Mouse (Mus musculus): ENCODE data around the gene Slc25a19. TPM values are rescaled to one million over a fixed set of nuclear protein-coding genes. Genes with fewer than 3 reads are reported as not detected.
A peak's percentile ranks its signal among the peaks of the same experiment; 100 is the strongest.

The Slc25a19 gene
- polyA plus RNA-seq, 1 experiment from 2014 or later, result 55.7 TPM

- WGBS, result 92% methylated on average over 13 of the region's 13 CpGs
- Histone ChIP-seq H3K36me3 (ENCODE audit: control insufficient read depth, insufficient read depth) (peaks cover 26% of the 10 kb centered on the region), H3K9ac (ENCODE audit: low read length) (no peak overlapping the region), H3K4me2 (ENCODE audit: low read depth, low read length) (no peak overlapping the region), H3K4me3 (ENCODE audit: low read length) (no peak overlapping the region), H3K27me3 (ENCODE audit: control insufficient read depth, insufficient read depth, low read length) (no peaks in the 10 kb centered on the region), H3K9me3 (replicated peaks; ENCODE audit: control insufficient read depth, low read length) (no peaks in the 10 kb centered on the region), H3K4me1 (ENCODE audit: control insufficient read depth, insufficient read depth, low read length) (peaks cover 3% of the 10 kb centered on the region; the same call in 1 of the 2 replicates), H3K27ac (ENCODE audit: low read length) (no peak overlapping the region)
- no peak for ATAC-seq (replicated peaks; ENCODE audit: extremely low read depth, insufficient read depth, low FRiP score)
These were observed 16.2 kb upstream of the Slc25a19 start for GRCm38 (mm10) chr11:115644308-115644707.

GRCm38 (mm10) chr11:115643265-115643664 lies 15.2 kb upstream of the Slc25a19 start:
- ATAC-seq (replicated peaks; ENCODE audit: extremely low read depth, insufficient read depth, low FRiP score), result 0 out of 2 replicates have a peak, but pooled peaks have one; percentile 17
- Histone ChIP-seq H3K4me1 (ENCODE audit: control insufficient read depth, insufficient read depth, low read length) (peaks cover 5% of the 10 kb centered on the region), H3K36me3 (ENCODE audit: control insufficient read depth, insufficient read depth) (peaks cover 22% of the 10 kb centered on the region), H3K27ac (ENCODE audit: low read length) (no peak overlapping the region), H3K9ac (ENCODE audit: low read length) (no peak overlapping the region), H3K9me3 (replicated peaks; ENCODE audit: control insufficient read depth, low read length) (no peaks in the 10 kb centered on the region), H3K4me2 (ENCODE audit: low read depth, low read length) (no peak overlapping the region), H3K27me3 (ENCODE audit: control insufficient read depth, insufficient read depth, low read length) (no peaks in the 10 kb centered on the region), H3K4me3 (ENCODE audit: low read length) (no peak overlapping the region)
- WGBS, result 57% methylated on average over 10 of the region's 10 CpGs

- Histone ChIP-seq H3K27ac (ENCODE audit: low read length) (no peak overlapping the region), H3K27me3 (ENCODE audit: control insufficient read depth, insufficient read depth, low read length) (no peaks in the 10 kb centered on the region), H3K4me3 (ENCODE audit: low read length) (no peak overlapping the region), H3K4me1 (ENCODE audit: control insufficient read depth, insufficient read depth, low read length) (peaks cover 5% of the 10 kb centered on the region), H3K9ac (ENCODE audit: low read length) (no peak overlapping the region), H3K9me3 (replicated peaks; ENCODE audit: control insufficient read depth, low read length) (no peaks in the 10 kb centered on the region), H3K4me2 (ENCODE audit: low read depth, low read length) (no peak overlapping the region), H3K36me3 (ENCODE audit: control insufficient read depth, insufficient read depth) (peaks cover 19% of the 10 kb centered on the region)
- ATAC-seq (replicated peaks; ENCODE audit: extremely low read depth, insufficient read depth, low FRiP score), result no peak
- WGBS, result 86% methylated on average over 2 of the region's 2 CpGs
These were observed 14.6 kb upstream of the Slc25a19 start for GRCm38 (mm10) chr11:115642705-115643104.

GRCm38 (mm10) chr11:115641664-115642036 lies 13.6 kb upstream of the Slc25a19 start:
- Histone ChIP-seq H3K4me3 (ENCODE audit: low read length) (no peak overlapping the region), H3K9ac (ENCODE audit: low read length) (no peak overlapping the region)

GRCm38 (mm10) chr11:115640978-115641663 lies 13.0 kb upstream of the Slc25a19 start:
- peaks cover 3% of the 10 kb centered on the region; the same call in 1 of the 2 replicates for H3K4me1 ChIP-seq (ENCODE audit: control insufficient read depth, insufficient read depth, low read length)
- H3K36me3 ChIP-seq (ENCODE audit: control insufficient read depth, insufficient read depth), result peaks cover 14% of the 10 kb centered on the region
- H3K27ac ChIP-seq (ENCODE audit: low read length), result peak overlapping the region; percentile 49
- no peak; the same call in 1 of the 2 replicates for ATAC-seq (replicated peaks; ENCODE audit: extremely low read depth, insufficient read depth, low FRiP score)
- H3K4me2 ChIP-seq (ENCODE audit: low read depth, low read length), result 0 out of 2 replicates have a peak overlapping the region, but pooled peaks have one; percentile 7
- no peaks in the 10 kb centered on the region for H3K27me3 ChIP-seq (ENCODE audit: control insufficient read depth, insufficient read depth, low read length)
- 42% methylated on average over 14 of the region's 14 CpGs for WGBS
- H3K9ac ChIP-seq (ENCODE audit: low read length), result no peak overlapping the region
- no peaks in the 10 kb centered on the region for H3K9me3 ChIP-seq (replicated peaks; ENCODE audit: control insufficient read depth, low read length)
- no peak overlapping the region for H3K4me3 ChIP-seq (ENCODE audit: low read length)

More at GRCm38 (mm10) chr11:115641664-115642036, 13.6 kb upstream of the Slc25a19 start:
- Histone ChIP-seq H3K4me1 (ENCODE audit: control insufficient read depth, insufficient read depth, low read length) (peaks cover 3% of the 10 kb centered on the region; the same call in 1 of the 2 replicates), H3K36me3 (ENCODE audit: control insufficient read depth, insufficient read depth) (peaks cover 14% of the 10 kb centered on the region), H3K4me2 (ENCODE audit: low read depth, low read length) (no peak overlapping the region), H3K27me3 (ENCODE audit: control insufficient read depth, insufficient read depth, low read length) (no peaks in the 10 kb centered on the region), H3K9me3 (replicated peaks; ENCODE audit: control insufficient read depth, low read length) (no peaks in the 10 kb centered on the region), H3K27ac (ENCODE audit: low read length) (no peak overlapping the region; the same call in 1 of the 2 replicates)
- 86% methylated on average over 4 of the region's 4 CpGs for WGBS
- no peak for ATAC-seq (replicated peaks; ENCODE audit: extremely low read depth, insufficient read depth, low FRiP score)

GRCm38 (mm10) chr11:115640311-115640828 lies 12.3 kb upstream of the Slc25a19 start:
- no peaks in the 10 kb centered on the region for H3K9me3 ChIP-seq (replicated peaks; ENCODE audit: control insufficient read depth, low read length)
- no peaks in the 10 kb centered on the region for H3K27me3 ChIP-seq (ENCODE audit: control insufficient read depth, insufficient read depth, low read length)
- no peak overlapping the region for H3K4me3 ChIP-seq (ENCODE audit: low read length)
- H3K4me1 ChIP-seq (ENCODE audit: control insufficient read depth, insufficient read depth, low read length), result peaks cover 3% of the 10 kb centered on the region; the same call in 1 of the 2 replicates
- no peak overlapping the region for H3K27ac ChIP-seq (ENCODE audit: low read length)
- 82% methylated on average over 3 of the region's 4 CpGs for WGBS
- no peak for ATAC-seq (replicated peaks; ENCODE audit: extremely low read depth, insufficient read depth, low FRiP score)
- H3K9ac ChIP-seq (ENCODE audit: low read length), result no peak overlapping the region
- no peak overlapping the region for H3K4me2 ChIP-seq (ENCODE audit: low read depth, low read length)
- H3K36me3 ChIP-seq (ENCODE audit: control insufficient read depth, insufficient read depth), result peaks cover 11% of the 10 kb centered on the region

- H3K27ac ChIP-seq (ENCODE audit: low read length), result no peak overlapping the region
- no peak for ATAC-seq (replicated peaks; ENCODE audit: extremely low read depth, insufficient read depth, low FRiP score)
- 77% methylated on average over 4 of the region's 4 CpGs for WGBS
These were observed 11.4 kb upstream of the Slc25a19 start for GRCm38 (mm10) chr11:115639540-115639939.

GRCm38 (mm10) chr11:115638498-115639409 lies 10.7 kb upstream of the Slc25a19 start:
- ATAC-seq (replicated peaks; ENCODE audit: extremely low read depth, insufficient read depth, low FRiP score), result no peak

More at GRCm38 (mm10) chr11:115639540-115639939, 11.4 kb upstream of the Slc25a19 start:
- Histone ChIP-seq H3K9ac (ENCODE audit: low read length) (no peak overlapping the region), H3K4me1 (ENCODE audit: control insufficient read depth, insufficient read depth, low read length) (peaks cover 3% of the 10 kb centered on the region; the same call in 1 of the 2 replicates), H3K27me3 (ENCODE audit: control insufficient read depth, insufficient read depth, low read length) (no peaks in the 10 kb centered on the region), H3K4me3 (ENCODE audit: low read length) (no peak overlapping the region), H3K36me3 (ENCODE audit: control insufficient read depth, insufficient read depth) (peaks cover 6% of the 10 kb centered on the region), H3K9me3 (replicated peaks; ENCODE audit: control insufficient read depth, low read length) (no peaks in the 10 kb centered on the region), H3K4me2 (ENCODE audit: low read depth, low read length) (no peak overlapping the region)

More at GRCm38 (mm10) chr11:115638498-115639409, 10.7 kb upstream of the Slc25a19 start:
- H3K27me3 ChIP-seq (ENCODE audit: control insufficient read depth, insufficient read depth, low read length), result no peaks in the 10 kb centered on the region
- H3K4me1 ChIP-seq (ENCODE audit: control insufficient read depth, insufficient read depth, low read length), result peaks cover 3% of the 10 kb centered on the region; the same call in 1 of the 2 replicates
- no peak overlapping the region for H3K4me2 ChIP-seq (ENCODE audit: low read depth, low read length)
- no peak overlapping the region for H3K4me3 ChIP-seq (ENCODE audit: low read length)
- H3K36me3 ChIP-seq (ENCODE audit: control insufficient read depth, insufficient read depth), result peaks cover 4% of the 10 kb centered on the region; the same call in 1 of the 2 replicates
- WGBS, result 60% methylated on average over 5 of the region's 5 CpGs
- no peak overlapping the region for H3K9ac ChIP-seq (ENCODE audit: low read length)
- H3K27ac ChIP-seq (ENCODE audit: low read length), result no peak overlapping the region
- H3K9me3 ChIP-seq (replicated peaks; ENCODE audit: control insufficient read depth, low read length), result no peaks in the 10 kb centered on the region
